Mouse (Mus musculus) olfactory bulb, adult 2 months (tissue): ENCODE data around the gene Srsf6.

Experiments
- CTCF ChIP-seq: fragments of 200-500 bp; IDR thresholded peaks from 2 replicates; pipeline ENCODE4 v1.5.1; 2012; ENCODE audit warnings: low read depth, mild to moderate bottlenecking, low read length, moderate library complexity; ENCODE audit not compliant: insufficient read depth
- POLR2A ChIP-seq: fragments of 200-500 bp; IDR thresholded peaks from 2 replicates; pipeline ENCODE4 v1.6.1; 2012; ENCODE audit warnings: mild to moderate bottlenecking, low read depth, low read length, moderate library complexity; ENCODE audit not compliant: insufficient read depth

GRCm38 (mm10) chr2:162914519-162914918, 16.8 kb upstream of the Srsf6 start:
- TF ChIP-seq POLR2A = no peak
- no peak for TF ChIP-seq CTCF
